Mouse (Mus musculus) olfactory bulb, adult 2 months (tissue): Measurements from ENCODE around the gene St6galnac4. TPM values are rescaled to one million over a fixed set of nuclear protein-coding genes. Genes with fewer than 3 reads are reported as not detected.

ENCODE experiments used
- H3K27ac ChIP-seq: fragments of 200-500 bp; 2 replicates; pipeline ENCODE4 v1.5.1; 2012; ENCODE audit warnings: low read depth, low read length; ENCODE audit not compliant: insufficient read depth
- H3K4me1 ChIP-seq: fragments of 200-500 bp; 2 replicates; pipeline ENCODE4 v1.6.1; 2012; ENCODE audit warnings: low read length; ENCODE audit not compliant: control insufficient read depth, insufficient read depth
- H3K4me3 ChIP-seq: fragments of 200-500 bp; 2 replicates; pipeline ENCODE4 v1.5.1; 2012; ENCODE audit warnings: mild to moderate bottlenecking, low read depth, low read length, moderate library complexity; ENCODE audit not compliant: insufficient read depth
- CTCF ChIP-seq: fragments of 200-500 bp; IDR thresholded peaks from 2 replicates; pipeline ENCODE4 v1.5.1; 2012; ENCODE audit warnings: low read depth, mild to moderate bottlenecking, low read length, moderate library complexity; ENCODE audit not compliant: insufficient read depth
- POLR2A ChIP-seq: fragments of 200-500 bp; IDR thresholded peaks from 2 replicates; pipeline ENCODE4 v1.6.1; 2012; ENCODE audit warnings: mild to moderate bottlenecking, low read depth, low read length, moderate library complexity; ENCODE audit not compliant: insufficient read depth
- WGBS: fragments of 180-500 bp; shearing (Covaris S2); methylation state at CpG from one replicate; pipeline ENCODE4 v1.1.7; 2018; 5-methylcytosine and 5-hydroxymethylcytosine counted together
- polyA plus RNA-seq: library from polyadenylated mRNA; stranded (reverse); fragments of >200 nt; gene quantifications from 2 replicates; pipeline ENCODE4 v1.2.4, GENCODE M21; 2012; ENCODE audit warnings: low replicate concordance; ENCODE audit not compliant: missing spikeins, insufficient read depth, insufficient read length

St6galnac4 gene
- polyA plus RNA-seq, 1 experiment = not detected

DNA sequence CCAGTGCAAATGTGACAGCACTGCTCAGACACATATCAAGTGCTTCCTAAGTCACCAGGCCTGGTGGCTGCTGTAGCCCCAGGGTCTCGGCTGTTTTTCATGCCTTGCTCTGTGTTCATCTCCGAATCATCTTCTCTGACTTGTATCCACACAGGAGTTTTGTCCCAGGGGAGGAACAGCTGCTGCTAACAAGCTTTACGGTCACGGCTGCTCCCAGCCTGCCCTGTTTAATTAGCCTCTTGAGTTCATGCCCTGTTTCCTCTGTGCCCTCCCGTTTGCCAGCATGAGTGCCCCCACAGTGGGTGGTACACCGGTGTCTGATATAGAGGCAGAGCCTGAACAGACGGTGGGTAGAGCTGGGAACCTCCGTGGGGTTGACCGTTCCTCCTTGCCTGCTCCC, 31.2 kb downstream of the St6galnac4 start:
- H3K27ac ChIP-seq = no peak overlapping the region
- TF ChIP-seq CTCF (no peak), POLR2A (no peak)
- H3K4me1 ChIP-seq = peaks cover 15% of the 10 kb centered on the region; the same call in 1 of the 2 replicates
- H3K4me3 ChIP-seq = no peak overlapping the region
- WGBS = 66% methylated on average over 9 of the region's 9 CpGs

DNA sequence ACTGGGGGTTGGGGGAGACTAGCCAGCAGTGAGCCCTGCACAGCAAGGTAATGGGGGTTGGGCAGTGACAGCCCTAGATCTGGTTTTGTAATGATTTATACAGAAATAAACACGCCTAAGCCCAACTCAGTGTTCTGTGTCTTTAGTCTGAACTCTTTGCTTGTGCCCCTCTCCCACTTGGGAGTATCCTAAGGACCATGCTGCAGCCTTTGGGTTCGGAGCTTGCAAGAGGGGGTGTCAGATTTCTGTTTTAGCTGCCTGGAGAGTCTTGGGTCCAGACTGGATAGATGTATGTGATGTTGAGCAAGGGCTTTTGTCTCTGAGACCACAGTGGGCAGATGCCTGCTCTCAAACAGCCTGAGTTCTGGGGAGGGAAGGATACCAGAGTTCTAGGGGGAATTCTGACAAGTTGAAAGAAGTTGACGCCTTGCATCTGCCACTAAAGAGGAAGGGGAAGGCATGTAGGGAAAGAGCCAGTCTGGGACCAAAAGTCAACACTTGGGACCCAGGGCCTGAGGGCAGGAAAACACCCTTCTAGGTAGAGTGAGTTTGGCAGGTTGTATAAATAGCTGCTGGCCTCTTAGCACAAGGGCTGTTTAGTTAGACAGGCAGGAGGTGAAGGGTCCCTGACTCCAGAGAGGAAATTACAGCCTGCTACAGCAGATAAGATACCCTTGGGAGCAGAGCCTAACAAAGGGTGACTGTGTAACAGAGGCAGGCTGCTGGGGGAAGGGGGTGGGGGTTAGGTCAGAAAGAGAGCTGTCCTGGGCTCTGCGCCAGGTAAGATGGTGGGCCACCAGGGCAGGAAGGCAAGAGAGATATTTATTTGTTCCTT, 34.0 kb downstream of the St6galnac4 start:
- 66% methylated on average over 4 of the region's 4 CpGs for WGBS
- H3K27ac ChIP-seq = no peak overlapping the region
- TF ChIP-seq CTCF (no peak), POLR2A (no peak)
- H3K4me1 ChIP-seq = peaks cover 22% of the 10 kb centered on the region
- H3K4me3 ChIP-seq = no peak overlapping the region

DNA sequence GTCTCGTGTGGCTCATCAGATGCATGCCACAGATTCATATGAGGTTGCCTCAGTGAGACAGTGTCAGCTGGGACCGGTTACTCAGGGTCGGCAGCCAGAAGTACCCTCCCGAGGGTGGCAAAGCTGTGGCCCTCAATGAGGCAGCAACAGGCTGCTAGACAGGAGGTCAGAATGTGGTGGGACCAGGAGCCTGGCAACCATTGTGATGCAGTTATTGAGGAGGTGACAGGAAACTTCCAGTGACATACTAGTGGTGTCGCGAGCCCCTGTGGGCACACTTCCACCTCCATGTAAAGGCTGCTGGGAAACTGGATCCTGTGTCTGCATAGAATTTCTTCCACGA, 34.6 kb downstream of the St6galnac4 start, which contains the start of gene Ak1:
Gene Ak1 (plus strand): TSS at position 242 of the 343 bp plus-strand sequence.
- Histone ChIP-seq H3K27ac (no peak within 1 kb of the TSS), H3K4me1 (peaks cover 25% of the 10 kb centered on the region), H3K4me3 (no peak within 1 kb of the TSS)
- WGBS = 41% methylated on average over 7 of the region's 7 CpGs
- no peak for TF ChIP-seq CTCF
- no peak for TF ChIP-seq POLR2A

DNA sequence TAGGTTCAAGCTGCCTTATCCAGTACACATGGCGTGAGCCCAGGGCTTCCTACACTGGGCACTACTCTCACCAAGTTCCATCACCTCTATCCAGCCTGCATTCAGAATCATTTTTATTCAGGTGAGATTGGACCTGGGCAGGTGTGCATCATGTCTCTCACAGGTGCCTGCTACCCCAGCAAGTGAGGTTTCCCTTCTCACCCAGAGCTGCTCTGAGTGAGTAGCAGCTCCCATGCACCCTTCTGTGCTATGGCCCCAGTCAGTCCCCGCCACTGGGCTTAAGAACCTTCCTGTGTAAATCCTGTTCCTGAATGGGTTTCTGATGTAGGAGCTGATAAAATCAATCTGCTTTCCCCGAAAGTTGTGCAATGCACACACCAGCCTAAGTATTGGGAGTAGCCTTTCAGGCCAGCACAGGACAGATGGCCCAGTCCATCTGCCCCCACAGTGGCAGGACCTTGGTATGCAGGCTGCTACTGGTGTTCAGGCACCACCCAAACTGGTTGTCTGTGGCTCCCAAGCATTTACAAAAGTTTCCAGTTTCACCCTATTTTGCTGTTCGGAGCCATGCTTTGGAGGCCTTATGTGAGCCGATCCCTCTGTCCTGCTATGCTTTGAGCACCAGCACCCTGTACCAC, 37.3 kb downstream of the St6galnac4 start:
- TF ChIP-seq POLR2A (no peak), CTCF (no peak)
- Histone ChIP-seq H3K27ac (no peak overlapping the region), H3K4me3 (no peak overlapping the region), H3K4me1 (peaks cover 52% of the 10 kb centered on the region)
- 91% methylated on average over 5 of the region's 5 CpGs for WGBS

DNA sequence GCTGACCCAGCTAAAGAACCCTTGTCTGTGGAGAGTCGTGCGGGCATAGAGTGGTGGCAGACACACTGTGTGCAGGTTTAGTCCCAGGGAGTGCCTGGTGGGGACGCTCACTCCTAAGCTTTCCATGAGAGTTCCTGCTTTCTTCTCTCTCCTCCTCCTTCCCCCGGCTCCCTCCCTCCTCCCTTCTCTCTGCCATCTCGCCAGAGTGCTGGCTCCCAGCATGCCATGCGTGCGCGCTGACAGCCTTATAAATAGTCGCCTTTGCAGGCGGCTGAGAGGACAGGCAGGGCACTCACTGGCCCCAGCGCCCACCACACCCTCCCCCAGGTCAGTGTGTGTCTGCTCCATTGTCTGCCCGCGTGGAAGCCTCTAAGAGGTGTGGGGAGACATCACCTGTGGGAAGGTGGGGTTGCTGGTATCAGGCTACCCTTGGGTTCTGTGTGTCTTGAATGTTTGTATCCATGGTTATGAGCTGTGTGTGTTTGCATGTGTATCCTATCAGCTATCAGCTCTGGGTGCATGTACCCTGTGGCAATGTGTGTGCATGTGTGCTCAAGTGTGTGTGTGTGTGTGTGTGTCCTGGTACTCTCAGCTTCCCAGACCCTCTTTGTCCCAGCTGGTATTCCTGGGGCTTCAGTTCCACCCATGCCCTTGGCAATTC, 38.4 kb downstream of the St6galnac4 start:
- H3K4me3 ChIP-seq = peak overlapping the region; percentile 63
- whole genome bisulfite sequencing = 3% methylated on average over 13 of the region's 13 CpGs
- TF ChIP-seq CTCF (0 out of 2 replicates have a peak, but pooled peaks have one; percentile 24), POLR2A (peak; percentile 94)
- H3K27ac ChIP-seq = peak overlapping the region; percentile 98
- H3K4me1 ChIP-seq = peaks cover 59% of the 10 kb centered on the region

DNA sequence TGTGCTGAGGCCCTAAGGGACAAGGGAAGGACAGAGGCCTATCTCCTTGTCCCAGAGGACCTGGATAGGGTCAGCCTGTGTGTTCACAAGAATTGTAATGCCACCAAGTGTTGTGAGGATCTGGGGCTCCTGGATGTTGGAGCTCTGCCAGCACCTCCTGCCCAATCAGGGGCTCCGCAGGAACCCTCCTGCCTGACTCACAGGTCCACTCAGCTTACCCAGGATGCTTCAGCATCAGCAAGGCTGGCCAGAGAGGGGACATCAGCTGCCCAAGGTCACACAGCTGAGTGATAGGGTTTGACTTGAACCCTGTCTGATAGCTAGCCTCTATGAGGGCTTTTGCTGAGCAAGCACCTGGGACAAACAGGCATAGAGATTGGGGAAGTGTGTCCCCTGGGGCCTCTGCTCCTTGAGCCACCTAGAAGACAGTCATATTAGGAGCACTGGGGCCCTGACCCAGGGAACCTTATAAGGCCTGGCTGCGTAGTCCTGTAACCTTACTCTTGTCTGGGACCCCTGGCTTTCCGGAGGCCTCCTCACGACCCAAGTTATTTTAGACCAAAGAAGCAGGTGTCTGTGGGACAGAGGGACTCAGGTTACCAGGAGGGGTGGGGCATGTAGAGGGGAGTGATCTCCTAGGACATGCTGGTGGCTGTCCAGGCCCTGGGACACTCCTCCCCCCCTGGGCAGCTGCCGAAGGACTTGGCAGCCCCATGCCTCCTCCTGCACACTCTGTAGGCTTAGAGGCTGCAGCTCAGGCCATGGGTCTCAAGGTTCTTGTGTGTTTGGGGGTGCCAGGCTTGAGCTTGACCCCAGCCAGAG, 39.2 kb downstream of the St6galnac4 start:
- Histone ChIP-seq H3K4me1 (peaks cover 57% of the 10 kb centered on the region), H3K27ac (peak overlapping the region; percentile 98), H3K4me3 (peak overlapping the region; percentile 63)
- TF ChIP-seq POLR2A = no peak
- no peak for TF ChIP-seq CTCF
- 40% methylated on average over 5 of the region's 5 CpGs for WGBS

DNA sequence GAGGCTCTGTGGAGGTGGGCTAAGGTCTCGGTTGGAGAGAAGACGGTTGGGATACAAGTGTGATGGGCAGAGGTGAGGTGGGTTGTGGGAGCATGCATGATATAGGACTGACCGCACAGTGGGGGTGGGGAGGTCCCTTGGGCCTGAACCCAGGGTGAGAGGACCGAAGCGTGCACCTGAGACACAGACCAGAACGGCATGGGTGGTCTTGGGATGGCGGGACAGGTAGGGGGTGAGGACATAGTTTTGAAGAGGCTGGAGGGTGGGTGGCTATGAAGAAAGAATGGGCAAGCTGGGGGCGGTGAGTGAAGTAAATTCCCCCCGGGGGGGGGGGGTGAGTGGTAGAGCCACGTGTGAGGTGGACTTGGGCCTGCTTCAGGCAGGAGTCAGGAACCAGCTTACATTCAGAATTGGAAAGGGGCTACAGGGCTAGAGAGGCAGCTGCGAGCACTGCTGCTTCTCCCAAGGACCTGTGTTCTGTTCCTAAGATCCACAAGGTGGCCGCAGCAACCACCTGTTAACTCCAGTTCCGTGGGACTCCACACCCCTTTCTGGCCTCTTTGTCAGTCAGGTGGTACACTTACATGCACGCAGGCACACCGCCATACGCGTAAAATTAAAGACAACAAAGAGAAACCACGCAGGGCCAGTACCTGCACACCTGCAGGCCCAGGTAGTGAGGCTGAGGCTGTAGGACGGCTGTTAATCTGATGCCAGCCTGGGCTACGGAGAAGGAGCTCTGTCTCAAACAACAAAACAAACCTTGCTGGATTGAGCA, 40.6 kb downstream of the St6galnac4 start:
- Histone ChIP-seq H3K4me3 (peak overlapping the region; percentile 63), H3K4me1 (peaks cover 60% of the 10 kb centered on the region), H3K27ac (peak overlapping the region; percentile 98)
- no peak for TF ChIP-seq CTCF
- no peak for TF ChIP-seq POLR2A
- WGBS = 63% methylated on average over 20 of the region's 20 CpGs

DNA sequence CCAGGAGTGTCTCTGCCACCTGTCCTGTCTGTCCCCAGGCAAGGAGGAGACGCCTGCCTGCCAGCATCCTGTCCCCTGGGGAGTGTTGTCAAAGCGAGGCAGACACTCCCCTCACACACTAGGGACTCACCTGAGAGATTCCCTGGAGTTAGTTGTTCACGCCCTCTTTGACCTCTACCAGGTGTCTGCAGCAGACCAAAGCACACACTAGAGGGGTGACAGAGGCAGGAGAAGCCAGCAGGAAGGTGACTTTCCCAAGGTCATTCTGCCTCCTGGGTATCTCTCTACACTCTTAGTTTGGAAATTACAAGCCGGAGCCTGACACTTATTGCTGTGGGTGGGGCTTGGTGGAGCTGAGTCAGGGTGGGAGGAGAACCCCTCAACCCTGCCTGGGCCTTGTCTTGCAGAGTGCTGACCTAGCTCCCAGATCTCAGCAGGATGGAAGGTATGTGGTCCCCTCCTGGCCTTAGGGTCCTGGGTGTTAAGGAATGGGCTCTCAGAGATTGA, 41.2 kb downstream of the St6galnac4 start:
- Histone ChIP-seq H3K4me1 (peaks cover 61% of the 10 kb centered on the region), H3K27ac (peak overlapping the region; percentile 56), H3K4me3 (peak overlapping the region; percentile 63)
- 57% methylated on average over 4 of the region's 4 CpGs for WGBS
- TF ChIP-seq CTCF (no peak), POLR2A (no peak)
